Mouse (Mus musculus): ENCODE measurements around the gene Vmn1r50. TPM values are rescaled to one million over a fixed set of nuclear protein-coding genes. Genes with fewer than 3 reads are reported as not detected.
"Not testable (repeated sequence)": the region's sequence is repeated elsewhere in the genome, so short reads cannot be mapped to it uniquely, and the experiment has no call there.

Vmn1r50 gene
- polyA plus RNA-seq (2012; rRNA removed) (not detected in 2 replicates), polyA plus RNA-seq (2014; fragmentation: Nextera tagmentation; extraction: Ambion mirVana) (not detected in 2 replicates)

DNA sequence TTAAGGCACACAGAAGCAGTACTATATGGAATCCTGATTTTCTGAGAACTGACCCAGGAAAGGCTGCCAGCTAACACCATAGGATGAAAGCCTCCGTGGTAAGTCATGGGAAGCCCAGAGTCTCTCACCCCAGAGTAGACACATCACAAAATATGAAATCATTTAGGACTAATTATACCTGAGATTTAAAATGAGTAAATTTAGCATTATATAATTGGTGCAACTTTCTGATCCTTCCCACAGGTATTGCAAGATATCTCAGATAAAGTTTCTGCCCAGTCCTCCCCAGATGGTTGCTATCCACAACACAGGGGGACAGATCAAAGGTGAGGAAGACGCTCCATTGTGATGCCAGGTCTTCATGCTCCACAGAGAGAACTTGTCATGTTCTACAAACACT, at the start of gene Vmn1r50:
TSS of gene Vmn1r50 (plus strand) at position 301 of the 400 bp plus-strand sequence.
- Histone ChIP-seq H3K27ac (no peak within 1 kb of the TSS), H3K36me3 (replicated peaks; ENCODE audit: control insufficient read depth, insufficient read depth, low read depth) (no peaks in the 10 kb centered on the region), H3K27me3 (ENCODE audit: control insufficient read depth, insufficient read depth, low read length) (no peaks in the 10 kb centered on the region), H3K9ac (replicated peaks) (no peak within 1 kb of the TSS), H3K9me3 (ENCODE audit: control insufficient read depth, low read length) (no peaks in the 10 kb centered on the region), H3K4me2 (ENCODE audit: low read depth) (no peak within 1 kb of the TSS), H3K4me3 (ENCODE audit: insufficient read depth in 1 of 2, low read depth in 2 of 2, low read length in 2 of 2) (no peak within 1 kb of the TSS), H3K4me1 (replicated peaks; ENCODE audit: control insufficient read depth in 2 of 2, insufficient read depth in 2 of 2, low read length in 1 of 2) (no peaks in the 10 kb centered on the region)
- TF ChIP-seq CTCF (IDR thresholded peaks at IDR 0.05; ENCODE audit: low read depth) (no peak), EP300 (IDR thresholded peaks at IDR 0.05; ENCODE audit: low read depth) (no peak)
- ATAC-seq (ENCODE audit: insufficient read depth) (no peak), DNase-seq (ENCODE audit: low read depth in 3 of 3, low spot score in 3 of 3) (no peak)
- 33% methylated on average over 2 of the region's 2 CpGs for WGBS (ENCODE audit: insufficient replicate concordance)

DNA sequence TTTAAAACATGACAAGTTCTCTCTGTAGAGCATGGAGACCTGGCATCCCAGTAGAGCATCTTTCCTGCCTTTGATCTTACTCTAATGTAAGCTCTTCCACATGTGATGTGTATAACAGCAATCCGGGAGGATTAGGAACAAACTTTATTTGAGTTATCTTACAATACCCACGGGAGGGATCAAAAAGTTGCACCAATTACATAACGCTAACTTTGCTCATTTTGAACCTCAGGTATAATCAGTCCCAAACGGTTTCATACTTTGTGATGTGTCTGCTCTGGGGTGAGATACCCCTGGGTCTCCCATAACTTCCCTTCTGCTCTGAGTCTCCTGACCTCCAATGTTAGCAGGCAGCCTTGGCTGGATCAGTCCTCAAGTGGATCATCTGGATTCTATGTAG, 22.8 kb upstream of the Vmn1r50 start, which contains the start of gene Vmn1r49:
TSS of gene Vmn1r49 (minus strand) at position 101 of the 400 bp plus-strand sequence.
- Histone ChIP-seq H3K27ac (no peak within 1 kb of the TSS), H3K4me3 (ENCODE audit: insufficient read depth in 1 of 2, low read depth in 2 of 2, low read length in 2 of 2) (no peak within 1 kb of the TSS), H3K36me3 (replicated peaks; ENCODE audit: control insufficient read depth, insufficient read depth, low read depth) (no peaks in the 10 kb centered on the region), H3K9ac (replicated peaks) (no peak within 1 kb of the TSS), H3K4me2 (ENCODE audit: low read depth) (no peak within 1 kb of the TSS), H3K27me3 (ENCODE audit: control insufficient read depth, insufficient read depth, low read length) (no peaks in the 10 kb centered on the region), H3K9me3 (ENCODE audit: control insufficient read depth, low read length) (no peaks in the 10 kb centered on the region), H3K4me1 (replicated peaks; ENCODE audit: control insufficient read depth in 2 of 2, insufficient read depth in 2 of 2, low read length in 1 of 2) (no peaks in the 10 kb centered on the region)
- TF ChIP-seq CTCF (IDR thresholded peaks at IDR 0.05; ENCODE audit: low read depth) (no peak), EP300 (IDR thresholded peaks at IDR 0.05; ENCODE audit: low read depth) (no peak)
- DNase-seq (ENCODE audit: low read depth in 3 of 3, low spot score in 3 of 3) (no peak), ATAC-seq (ENCODE audit: insufficient read depth) (no peak)
- WGBS (ENCODE audit: insufficient replicate concordance), result 53% methylated on average over 4 of the region's 4 CpGs

- Histone ChIP-seq H3K36me3 (replicated peaks; ENCODE audit: control insufficient read depth, insufficient read depth, low read depth) (no peaks in the 10 kb centered on the region), H3K27me3 (ENCODE audit: control insufficient read depth, insufficient read depth, low read length) (no peaks in the 10 kb centered on the region), H3K4me1 (replicated peaks; ENCODE audit: control insufficient read depth in 2 of 2, insufficient read depth in 2 of 2, low read length in 1 of 2) (no peaks in the 10 kb centered on the region), H3K4me3 (ENCODE audit: insufficient read depth in 1 of 2, low read depth in 2 of 2, low read length in 2 of 2) (no peak overlapping the region), H3K4me2 (ENCODE audit: low read depth) (no peak overlapping the region), H3K27ac (no peak overlapping the region), H3K9me3 (ENCODE audit: control insufficient read depth, low read length) (no peaks in the 10 kb centered on the region), H3K9ac (replicated peaks) (no peak overlapping the region)
- 68% methylated on average over 2 of the region's 2 CpGs for WGBS (ENCODE audit: insufficient replicate concordance)
- no peak for TF ChIP-seq CTCF (IDR thresholded peaks at IDR 0.05; ENCODE audit: low read depth)
- DNase-seq (ENCODE audit: low read depth in 3 of 3, low spot score in 3 of 3), result no peak
- ATAC-seq (ENCODE audit: insufficient read depth), result no peak
These were observed 664 bp upstream of the Vmn1r50 start for GRCm38 (mm10) chr6:90100566-90100965.

GRCm38 (mm10) chr6:90122296-90122695, 21.1 kb downstream of the Vmn1r50 start, which contains the start of gene Vmn1r51:
Gene Vmn1r51 (plus strand): TSS chr6:90122596.
- WGBS (ENCODE audit: insufficient replicate concordance), result 51% methylated on average over 1 of the region's 1 CpGs
- H3K9me3 ChIP-seq (ENCODE audit: control insufficient read depth, low read length); H3K36me3 ChIP-seq (replicated peaks; ENCODE audit: control insufficient read depth, insufficient read depth, low read depth); DNase-seq (ENCODE audit: low read depth in 3 of 3, low spot score in 3 of 3); H3K27me3 ChIP-seq (ENCODE audit: control insufficient read depth, insufficient read depth, low read length); H3K4me3 ChIP-seq (ENCODE audit: insufficient read depth in 1 of 2, low read depth in 2 of 2, low read length in 2 of 2); H3K4me2 ChIP-seq (ENCODE audit: low read depth); ATAC-seq (ENCODE audit: insufficient read depth); H3K9ac ChIP-seq (replicated peaks); H3K27ac ChIP-seq; H3K4me1 ChIP-seq (replicated peaks; ENCODE audit: control insufficient read depth in 2 of 2, insufficient read depth in 2 of 2, low read length in 1 of 2): not testable (repeated sequence)

Other genes starting within 250 kb of the Vmn1r50 start
- not detected in 2 replicates for gene Vmn1r42, start 225.0 kb upstream of the Vmn1r50 start, polyA plus RNA-seq (2012; rRNA removed)
- gene Vmn1r42, start 225.0 kb upstream of the Vmn1r50 start, polyA plus RNA-seq (2014; fragmentation: Nextera tagmentation; extraction: Ambion mirVana), result not detected in 2 replicates
- gene Vmn1r43, start 225.0 kb upstream of the Vmn1r50 start, polyA plus RNA-seq (2012; rRNA removed), result not detected in 2 replicates
- gene Vmn1r43, start 225.0 kb upstream of the Vmn1r50 start, polyA plus RNA-seq (2014; fragmentation: Nextera tagmentation; extraction: Ambion mirVana), result not detected in 2 replicates
- not detected in 2 replicates for gene Vmn1r44, start 217.8 kb upstream of the Vmn1r50 start, polyA plus RNA-seq (2012; rRNA removed)
- not detected in 2 replicates for gene Vmn1r44, start 217.8 kb upstream of the Vmn1r50 start, polyA plus RNA-seq (2014; fragmentation: Nextera tagmentation; extraction: Ambion mirVana)
- gene Vmn1r45, start 160.8 kb upstream of the Vmn1r50 start, polyA plus RNA-seq (2012; rRNA removed), result not detected in 2 replicates
- not detected in 2 replicates for gene Vmn1r45, start 160.8 kb upstream of the Vmn1r50 start, polyA plus RNA-seq (2014; fragmentation: Nextera tagmentation; extraction: Ambion mirVana)
- not detected in 2 replicates for gene Vmn1r46, start 132.1 kb upstream of the Vmn1r50 start, polyA plus RNA-seq (2012; rRNA removed)
- not detected in 2 replicates for gene Vmn1r46, start 132.1 kb upstream of the Vmn1r50 start, polyA plus RNA-seq (2014; fragmentation: Nextera tagmentation; extraction: Ambion mirVana)
- not detected in 2 replicates for gene Vmn1r47, start 85.3 kb upstream of the Vmn1r50 start, polyA plus RNA-seq (2012; rRNA removed)
- not detected in 2 replicates for gene Vmn1r47, start 85.3 kb upstream of the Vmn1r50 start, polyA plus RNA-seq (2014; fragmentation: Nextera tagmentation; extraction: Ambion mirVana)
- not detected in 2 replicates for gene Vmn1r48, start 64.6 kb upstream of the Vmn1r50 start, polyA plus RNA-seq (2012; rRNA removed)
- gene Vmn1r48, start 64.6 kb upstream of the Vmn1r50 start, polyA plus RNA-seq (2014; fragmentation: Nextera tagmentation; extraction: Ambion mirVana), result not detected in 2 replicates
- gene Vmn1r49, start 22.9 kb upstream of the Vmn1r50 start, polyA plus RNA-seq (2012; rRNA removed), result not detected in 2 replicates
- not detected in 2 replicates for gene Vmn1r49, start 22.9 kb upstream of the Vmn1r50 start, polyA plus RNA-seq (2014; fragmentation: Nextera tagmentation; extraction: Ambion mirVana)
- gene Vmn1r51, start 21.2 kb downstream of the Vmn1r50 start, polyA plus RNA-seq (2012; rRNA removed), result not detected in 2 replicates
- gene Vmn1r51, start 21.2 kb downstream of the Vmn1r50 start, polyA plus RNA-seq (2014; fragmentation: Nextera tagmentation; extraction: Ambion mirVana), result not detected in 2 replicates
- not detected in 2 replicates for gene Vmn1r52, start 73.4 kb downstream of the Vmn1r50 start, polyA plus RNA-seq (2012; rRNA removed)
- gene Vmn1r52, start 73.4 kb downstream of the Vmn1r50 start, polyA plus RNA-seq (2014; fragmentation: Nextera tagmentation; extraction: Ambion mirVana), result not detected in 2 replicates
- gene V1ra8, start 101.4 kb downstream of the Vmn1r50 start, polyA plus RNA-seq (2012; rRNA removed), result not detected in 2 replicates
- not detected in 2 replicates for gene V1ra8, start 101.4 kb downstream of the Vmn1r50 start, polyA plus RNA-seq (2014; fragmentation: Nextera tagmentation; extraction: Ambion mirVana)
- not detected in 2 replicates for gene Vmn1r53, start 123.0 kb downstream of the Vmn1r50 start, polyA plus RNA-seq (2012; rRNA removed)
- not detected in 2 replicates for gene Vmn1r53, start 123.0 kb downstream of the Vmn1r50 start, polyA plus RNA-seq (2014; fragmentation: Nextera tagmentation; extraction: Ambion mirVana)
- not detected in 2 replicates for gene Vmn1r54, start 144.9 kb downstream of the Vmn1r50 start, polyA plus RNA-seq (2012; rRNA removed)
- gene Vmn1r54, start 144.9 kb downstream of the Vmn1r50 start, polyA plus RNA-seq (2014; fragmentation: Nextera tagmentation; extraction: Ambion mirVana), result not detected in 2 replicates
- not detected in 2 replicates for gene BC048671, start 199.8 kb downstream of the Vmn1r50 start, polyA plus RNA-seq (2012; rRNA removed)
- gene BC048671, start 199.8 kb downstream of the Vmn1r50 start, polyA plus RNA-seq (2014; fragmentation: Nextera tagmentation; extraction: Ambion mirVana), result not detected in 2 replicates
- 9.0 and 9.1 TPM in 2 replicates for gene Chst13, start 223.8 kb downstream of the Vmn1r50 start, polyA plus RNA-seq (2012; rRNA removed)
- 14.3 and 14.6 TPM in 2 replicates for gene Chst13, start 223.8 kb downstream of the Vmn1r50 start, polyA plus RNA-seq (2014; fragmentation: Nextera tagmentation; extraction: Ambion mirVana)
- gene Uroc1, start 231.9 kb downstream of the Vmn1r50 start, polyA plus RNA-seq (2012; rRNA removed), result 14.6 and 17.5 TPM in 2 replicates
- 9.6 and 11.5 TPM in 2 replicates for gene Uroc1, start 231.9 kb downstream of the Vmn1r50 start, polyA plus RNA-seq (2014; fragmentation: Nextera tagmentation; extraction: Ambion mirVana)